Mouse (Mus musculus) embryonic facial prominence, embryonic 11.5 days (tissue): Measurements from ENCODE around the gene Pnpla1. TPM values are rescaled to one million over a fixed set of nuclear protein-coding genes. Genes with fewer than 3 reads are reported as not detected.
A peak's percentile ranks its signal among the peaks of the same experiment; 100 is the strongest.

Experiments
- ATAC-seq: fragments of 200-750 bp; cut with Nextera tagmentation; replicated peaks from 2 replicates; pipeline ENCODE4 v1.8.0; 2017; ENCODE audit warnings: low read depth; ENCODE audit not compliant: insufficient number of reproducible peaks, low FRiP score, low TSS enrichment
- DNase-seq: peaks from one replicate; pipeline ENCODE4 v3.0.0-alpha.2; 2015; ENCODE audit warnings: low spot score
- H3K27ac ChIP-seq: fragments of 300-500 bp; sonication (generic); replicated peaks from 2 replicates; pipeline ENCODE4 v1.5.1; 2014; ENCODE audit warnings: mild to moderate bottlenecking, low read depth, low read length, control low read depth
- H3K27me3 ChIP-seq: fragments of 300-500 bp; sonication (generic); 2 replicates; pipeline ENCODE4 v1.6.1; 2014; ENCODE audit warnings: mild to moderate bottlenecking, low read length, moderate library complexity, mixed read lengths; ENCODE audit not compliant: control insufficient read depth, insufficient read depth
- H3K36me3 ChIP-seq: fragments of 300-500 bp; sonication (generic); replicated peaks from 2 replicates; pipeline ENCODE4 v1.6.1; 2014; ENCODE audit warnings: low read depth, mild to moderate bottlenecking, low read length, moderate library complexity, mixed read lengths; ENCODE audit not compliant: control insufficient read depth, insufficient read depth
- H3K4me1 ChIP-seq: fragments of 300-500 bp; sonication (generic); 2 replicates; pipeline ENCODE4 v1.6.1; 2014; ENCODE audit warnings: low read length, mixed read lengths; ENCODE audit not compliant: control insufficient read depth, insufficient read depth
- H3K4me2 ChIP-seq: fragments of 300-500 bp; sonication (generic); 2 replicates; pipeline ENCODE4 v1.6.1; 2014; ENCODE audit warnings: low read depth, mild to moderate bottlenecking, control low read depth, low read length, moderate library complexity
- H3K4me3 ChIP-seq: fragments of 300-500 bp; sonication (generic); 2 replicates; pipeline ENCODE4 v1.5.1; 2014; ENCODE audit warnings: low read depth, low read length, control low read depth
- H3K9ac ChIP-seq: fragments of 300-500 bp; sonication (generic); replicated peaks from 2 replicates; pipeline ENCODE4 v1.6.1; 2014; ENCODE audit warnings: mild to moderate bottlenecking, control low read depth, low read length
- H3K9me3 ChIP-seq: fragments of 300-500 bp; sonication (generic); replicated peaks from 2 replicates; pipeline ENCODE4 v1.6.1; 2016; ENCODE audit warnings: mild to moderate bottlenecking, low read length, inconsistent platforms, mixed read lengths; ENCODE audit not compliant: control insufficient read depth
- WGBS: fragments of 180-500 bp; shearing (Covaris S2); extraction: QIAGEN DNeasy Blood & Tissue Kit; methylation state at CpG from one replicate; pipeline ENCODE4 v1.1.7; 2014; 5-methylcytosine and 5-hydroxymethylcytosine counted together
- polyA plus RNA-seq: library from polyadenylated mRNA; unstranded; fragments of >200 nt; fragmentation: Nextera tagmentation; extraction: Ambion mirVana; gene quantifications from 2 replicates; pipeline ENCODE4 v1.2.1, GENCODE M21; 2014

Gene Pnpla1
- polyA plus RNA-seq, 1 experiment from 2014 or later, result not detected

- DNase-seq (no peak), ATAC-seq (no peak)
- WGBS, result 64% methylated on average over 11 of the region's 11 CpGs
- no peak overlapping the region for H3K4me3 ChIP-seq
- no peaks in the 10 kb centered on the region for H3K36me3 ChIP-seq
- H3K4me1 ChIP-seq, result no peaks in the 10 kb centered on the region
- H3K4me2 ChIP-seq, result no peak overlapping the region
- no peaks in the 10 kb centered on the region for H3K27me3 ChIP-seq
- H3K9ac ChIP-seq, result no peak overlapping the region
- no peak overlapping the region for H3K27ac ChIP-seq
- no peaks in the 10 kb centered on the region for H3K9me3 ChIP-seq
Observed at GRCm38 (mm10) chr17:28846974-28847617, 11.1 kb upstream of the Pnpla1 start.

- H3K9ac ChIP-seq, result no peak overlapping the region
- WGBS, result 90% methylated on average over 5 of the region's 5 CpGs
Observed at GRCm38 (mm10) chr17:28850511-28850910, 7.7 kb upstream of the Pnpla1 start.

DNA sequence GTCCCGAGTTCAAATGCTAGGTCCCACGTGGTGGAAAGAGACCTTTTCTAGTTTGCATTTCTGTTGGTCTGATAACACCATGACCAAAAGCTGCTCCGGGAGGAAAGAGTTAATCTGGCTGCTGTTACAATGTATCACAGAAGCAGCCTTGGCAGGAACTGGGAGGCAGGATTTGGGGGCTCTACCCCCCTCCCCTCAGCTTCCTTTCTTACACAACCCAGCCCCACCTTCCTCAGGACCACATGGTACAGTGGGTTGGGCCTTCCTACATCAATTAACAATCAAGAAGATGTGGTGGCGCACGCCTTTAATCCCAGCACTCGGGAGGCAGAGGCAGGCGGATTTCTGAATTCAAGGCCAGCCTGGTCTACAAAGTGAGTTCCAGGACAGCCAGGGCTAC is 3.8 kb upstream of the Pnpla1 start:
- DNase-seq (no peak), ATAC-seq (no peak)
- H3K27ac ChIP-seq, result no peak overlapping the region
- H3K27me3 ChIP-seq, result no peaks in the 10 kb centered on the region
- no peaks in the 10 kb centered on the region for H3K9me3 ChIP-seq
- no peak overlapping the region for H3K9ac ChIP-seq
- H3K4me1 ChIP-seq, result no peaks in the 10 kb centered on the region
- no peak overlapping the region for H3K4me2 ChIP-seq
- 82% methylated on average over 7 of the region's 7 CpGs for WGBS
- H3K4me3 ChIP-seq, result no peak overlapping the region
- H3K36me3 ChIP-seq, result no peaks in the 10 kb centered on the region

More at GRCm38 (mm10) chr17:28850511-28850910, 7.7 kb upstream of the Pnpla1 start:
- DNase-seq (no peak), ATAC-seq (no peak)
- Histone ChIP-seq H3K4me3 (no peak overlapping the region), H3K9me3 (no peaks in the 10 kb centered on the region), H3K4me1 (no peaks in the 10 kb centered on the region), H3K27ac (no peak overlapping the region), H3K36me3 (no peaks in the 10 kb centered on the region), H3K4me2 (no peak overlapping the region), H3K27me3 (no peaks in the 10 kb centered on the region)

- H3K9ac ChIP-seq, result no peak overlapping the region
- H3K27me3 ChIP-seq, result no peaks in the 10 kb centered on the region
- H3K27ac ChIP-seq, result no peak overlapping the region
- no peak overlapping the region for H3K4me2 ChIP-seq
- WGBS, result 79% methylated on average over 9 of the region's 9 CpGs
- H3K4me1 ChIP-seq, result no peaks in the 10 kb centered on the region
- no peaks in the 10 kb centered on the region for H3K36me3 ChIP-seq
- DNase-seq (no peak), ATAC-seq (no peak)
- H3K9me3 ChIP-seq, result no peaks in the 10 kb centered on the region
- no peak overlapping the region for H3K4me3 ChIP-seq
Observed at GRCm38 (mm10) chr17:28855166-28855885, 2.9 kb upstream of the Pnpla1 start.

DNA sequence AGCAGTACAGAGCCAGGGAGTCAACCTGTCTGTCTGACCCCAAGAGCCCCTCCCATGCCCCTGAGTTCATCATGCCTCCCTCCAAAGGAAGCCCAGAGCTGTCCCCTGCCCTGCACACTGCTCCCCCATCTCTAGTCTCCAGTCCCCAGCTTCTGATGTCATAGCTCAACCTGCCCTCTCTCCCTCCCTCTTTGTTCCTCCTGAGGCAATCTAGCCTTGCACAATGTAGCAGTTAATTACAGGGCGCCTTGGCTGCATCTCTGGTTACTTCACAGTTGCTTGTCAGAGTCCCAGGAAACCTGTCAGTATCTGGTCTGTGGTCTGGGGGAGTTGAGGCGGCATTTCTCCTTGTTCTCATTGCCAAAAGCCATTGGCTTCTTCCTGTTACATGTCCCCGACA is 2.2 kb upstream of the Pnpla1 start:
- no peak for ATAC-seq
- H3K9me3 ChIP-seq, result no peaks in the 10 kb centered on the region

DNA sequence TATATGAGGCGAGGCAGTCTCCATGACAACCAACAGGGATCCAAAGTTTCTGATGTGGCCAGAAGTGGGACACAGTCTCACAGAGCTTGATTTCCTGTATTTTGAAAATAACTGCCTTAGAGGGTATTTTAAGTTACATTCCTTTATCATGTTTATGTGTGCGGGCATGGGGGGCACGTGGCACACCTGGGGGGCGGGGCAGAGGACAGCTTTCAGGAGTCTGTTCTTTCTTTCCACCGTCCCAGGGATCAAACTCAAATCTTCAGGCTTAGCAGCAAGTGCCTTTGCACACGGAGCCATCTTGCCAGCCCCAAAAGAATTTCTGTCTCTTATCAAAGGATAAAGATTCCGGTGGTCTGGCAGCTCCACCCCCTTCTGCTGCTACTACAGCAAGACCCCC is 5.7 kb downstream of the Pnpla1 start:
- no peak overlapping the region for H3K9ac ChIP-seq
- H3K36me3 ChIP-seq, result no peaks in the 10 kb centered on the region
- no peak overlapping the region for H3K4me3 ChIP-seq
- no peaks in the 10 kb centered on the region for H3K4me1 ChIP-seq
- H3K4me2 ChIP-seq, result no peak overlapping the region
- no peak overlapping the region for H3K27ac ChIP-seq
- H3K9me3 ChIP-seq, result no peaks in the 10 kb centered on the region
- DNase-seq (no peak), ATAC-seq (no peak)
- H3K27me3 ChIP-seq, result no peaks in the 10 kb centered on the region
- WGBS, result 76% methylated on average over 7 of the region's 7 CpGs

More for the DNA sequence above, 2.2 kb upstream of the Pnpla1 start:
- Histone ChIP-seq H3K27ac (no peak overlapping the region), H3K4me1 (no peaks in the 10 kb centered on the region), H3K9ac (no peak overlapping the region), H3K4me2 (no peak overlapping the region), H3K36me3 (no peaks in the 10 kb centered on the region), H3K27me3 (no peaks in the 10 kb centered on the region), H3K4me3 (no peak overlapping the region)
- DNase-seq, result peak; percentile 25
- 71% methylated on average over 3 of the region's 3 CpGs for WGBS

DNA sequence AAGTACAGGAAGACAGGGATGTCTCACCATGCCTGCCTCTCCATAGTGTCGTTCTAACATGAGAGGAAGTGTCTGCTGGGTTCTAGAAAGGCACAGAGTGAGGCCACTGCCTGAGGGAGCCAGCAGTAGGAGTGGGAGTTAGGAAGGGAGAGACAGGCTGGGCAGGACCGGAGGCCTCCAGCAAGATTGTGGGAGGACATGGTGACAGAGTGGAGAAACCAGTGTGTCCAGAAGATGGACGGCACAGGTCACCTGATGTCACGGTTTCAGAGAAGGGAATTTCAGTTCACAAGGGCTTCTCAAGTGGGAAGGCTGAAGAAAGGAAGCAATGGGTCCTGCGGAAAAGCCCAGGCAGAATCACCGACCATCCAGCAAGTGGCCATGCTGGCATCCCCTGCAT is 6.3 kb downstream of the Pnpla1 start:
- DNase-seq (no peak), ATAC-seq (no peak)
- Histone ChIP-seq H3K9ac (no peak overlapping the region), H3K4me2 (no peak overlapping the region), H3K4me3 (no peak overlapping the region), H3K4me1 (no peaks in the 10 kb centered on the region), H3K27ac (no peak overlapping the region), H3K9me3 (no peaks in the 10 kb centered on the region), H3K36me3 (no peaks in the 10 kb centered on the region), H3K27me3 (no peaks in the 10 kb centered on the region)
- 78% methylated on average over 6 of the region's 6 CpGs for WGBS

DNA sequence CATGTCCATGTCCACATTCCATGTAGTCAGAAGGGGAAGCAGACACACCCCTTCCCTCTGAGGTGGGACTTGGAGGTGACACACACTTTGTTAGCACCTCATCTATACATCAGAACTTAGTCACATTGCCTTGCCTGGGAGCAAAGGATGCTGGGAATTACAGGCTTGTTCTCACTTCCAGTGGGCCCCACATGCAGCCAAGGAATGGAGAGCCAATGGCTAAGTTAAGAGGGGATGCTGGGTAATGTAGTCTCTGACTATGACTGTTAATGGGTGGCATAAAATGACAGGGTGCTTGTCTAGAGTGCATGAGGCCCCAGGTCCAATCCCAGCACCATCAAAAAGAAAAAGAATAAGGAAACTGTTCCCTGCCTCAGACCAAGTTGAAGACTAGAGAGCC is 8.7 kb downstream of the Pnpla1 start:
- Histone ChIP-seq H3K4me2 (no peak overlapping the region), H3K9me3 (no peaks in the 10 kb centered on the region), H3K27me3 (no peaks in the 10 kb centered on the region), H3K4me1 (no peaks in the 10 kb centered on the region), H3K36me3 (no peaks in the 10 kb centered on the region), H3K9ac (no peak overlapping the region), H3K27ac (no peak overlapping the region), H3K4me3 (no peak overlapping the region)
- DNase-seq (no peak), ATAC-seq (no peak)
